Mouse (Mus musculus) forebrain, postnatal 0 days (tissue): ENCODE data around the gene Gpr183. TPM values are rescaled to one million over a fixed set of nuclear protein-coding genes. Genes with fewer than 3 reads are reported as not detected.

ENCODE experiments used
- ATAC-seq: fragments of 200-750 bp; cut with Nextera tagmentation; 2 replicates; pipeline ENCODE4 v1.8.0; 2017; ENCODE audit warnings: mild to moderate bottlenecking, moderate library complexity
- DNase-seq: peaks from one replicate; pipeline ENCODE4 v3.0.0-alpha.2; 2015
- H3K27ac ChIP-seq: fragments of 300-500 bp; sonication (generic); 2 replicates; pipeline ENCODE4 v1.5.1; 2014; ENCODE audit warnings: low read depth, mild to moderate bottlenecking, antibody characterized with exemption, low read length, moderate library complexity, mixed read lengths
- H3K27me3 ChIP-seq: fragments of 300-500 bp; sonication (generic); 2 replicates; pipeline ENCODE4 v1.6.1; 2014; ENCODE audit warnings: mild to moderate bottlenecking, low read length, mixed read lengths; ENCODE audit not compliant: insufficient read depth
- H3K36me3 ChIP-seq: fragments of 300-500 bp; sonication (generic); 2 replicates; pipeline ENCODE4 v1.6.1; 2014; ENCODE audit warnings: mild to moderate bottlenecking, moderate library complexity; ENCODE audit not compliant: insufficient read depth
- H3K4me1 ChIP-seq: fragments of 300-500 bp; sonication (generic); 2 replicates; pipeline ENCODE4 v1.6.1; 2014; ENCODE audit warnings: antibody characterized with exemption; ENCODE audit not compliant: insufficient read depth
- H3K4me2 ChIP-seq: fragments of 300-500 bp; sonication (generic); 2 replicates; pipeline ENCODE4 v1.6.1; 2014; ENCODE audit warnings: low read depth, mild to moderate bottlenecking, moderate library complexity
- H3K4me3 ChIP-seq: fragments of 300-500 bp; sonication (generic); 2 replicates; pipeline ENCODE4 v1.5.1; 2014; ENCODE audit warnings: low read depth, low read length, mixed read lengths
- H3K9ac ChIP-seq: fragments of 300-500 bp; sonication (generic); 2 replicates; pipeline ENCODE4 v1.6.1; 2014; ENCODE audit warnings: mild to moderate bottlenecking
- H3K9me3 ChIP-seq: fragments of 300-500 bp; sonication (generic); 2 replicates; pipeline ENCODE4 v1.6.1; 2016; ENCODE audit warnings: low read length
- CTCF ChIP-seq: sonication (generic); IDR thresholded peaks from 2 replicates; pipeline ENCODE4 v1.5.1; 2016; ENCODE audit warnings: antibody characterized with exemption, control low read depth, low read depth
- WGBS: fragments of 180-500 bp; shearing (Covaris S2); extraction: QIAGEN DNeasy Blood & Tissue Kit; methylation state at CpG from one replicate; pipeline ENCODE4 v1.1.7; 2014; 5-methylcytosine and 5-hydroxymethylcytosine counted together
- polyA plus RNA-seq: library from polyadenylated mRNA; unstranded; fragments of >200 nt; fragmentation: Nextera tagmentation; extraction: Ambion mirVana; gene quantifications from 2 replicates; pipeline ENCODE4 v1.2.1, GENCODE M21; 2015
- total RNA-seq: library from RNA; depleted of rRNA; stranded (reverse); fragments of >200 nt; gene quantifications from 2 replicates; pipeline ENCODE4 v1.2.3, GENCODE M21; 2014

Gene Gpr183
- total and polyA plus RNA-seq, 2 experiments from 2014 or later: 0.52 to 0.74 TPM

GRCm38 (mm10) chr14:121961496-121962127 lies 3.4 kb downstream of the Gpr183 start:
- 82% methylated on average over 12 of the region's 12 CpGs for WGBS
- DNase-seq (no peak), ATAC-seq (no peak)
- H3K27me3 ChIP-seq: no peaks in the 10 kb centered on the region
- TF ChIP-seq CTCF: no peak
- no peaks in the 10 kb centered on the region for H3K9me3 ChIP-seq
- no peak overlapping the region for H3K4me2 ChIP-seq
- no peaks in the 10 kb centered on the region for H3K36me3 ChIP-seq
- no peaks in the 10 kb centered on the region for H3K4me1 ChIP-seq
- H3K27ac ChIP-seq: 0 out of 2 replicates have a peak overlapping the region, but pooled peaks have one; percentile 21
- no peak overlapping the region for H3K9ac ChIP-seq
- no peak overlapping the region for H3K4me3 ChIP-seq

- no peak for DNase-seq
- Histone ChIP-seq H3K9me3 (no peaks in the 10 kb centered on the region), H3K36me3 (no peaks in the 10 kb centered on the region), H3K27ac (no peak overlapping the region), H3K4me3 (no peak overlapping the region), H3K4me1 (no peaks in the 10 kb centered on the region), H3K27me3 (no peaks in the 10 kb centered on the region), H3K9ac (no peak overlapping the region), H3K4me2 (no peak overlapping the region)
- no peak for ATAC-seq
- no peak for TF ChIP-seq CTCF
- 64% methylated on average over 6 of the region's 6 CpGs for WGBS
Observed at GRCm38 (mm10) chr14:121960997-121961396, 4.0 kb downstream of the Gpr183 start.

GRCm38 (mm10) chr14:121960531-121960930 lies 4.5 kb downstream of the Gpr183 start:
- H3K4me2 ChIP-seq: no peak overlapping the region
- TF ChIP-seq CTCF: no peak
- no peak for ATAC-seq
- no peaks in the 10 kb centered on the region for H3K4me1 ChIP-seq
- no peaks in the 10 kb centered on the region for H3K9me3 ChIP-seq
- H3K27me3 ChIP-seq: no peaks in the 10 kb centered on the region
- H3K9ac ChIP-seq: no peak overlapping the region
- H3K27ac ChIP-seq: no peak overlapping the region
- H3K36me3 ChIP-seq: no peaks in the 10 kb centered on the region
- no peak overlapping the region for H3K4me3 ChIP-seq
- no peak for DNase-seq
- WGBS: 81% methylated on average over 2 of the region's 2 CpGs

GRCm38 (mm10) chr14:121960031-121960430 lies 5.0 kb downstream of the Gpr183 start:
- no peak for DNase-seq
- Histone ChIP-seq H3K36me3 (no peaks in the 10 kb centered on the region), H3K9ac (no peak overlapping the region), H3K27ac (no peak overlapping the region), H3K27me3 (no peaks in the 10 kb centered on the region), H3K4me1 (no peaks in the 10 kb centered on the region), H3K4me3 (no peak overlapping the region), H3K9me3 (no peaks in the 10 kb centered on the region), H3K4me2 (no peak overlapping the region)
- WGBS: 92% methylated on average over 4 of the region's 4 CpGs
- ATAC-seq: no peak
- no peak for TF ChIP-seq CTCF

DNA sequence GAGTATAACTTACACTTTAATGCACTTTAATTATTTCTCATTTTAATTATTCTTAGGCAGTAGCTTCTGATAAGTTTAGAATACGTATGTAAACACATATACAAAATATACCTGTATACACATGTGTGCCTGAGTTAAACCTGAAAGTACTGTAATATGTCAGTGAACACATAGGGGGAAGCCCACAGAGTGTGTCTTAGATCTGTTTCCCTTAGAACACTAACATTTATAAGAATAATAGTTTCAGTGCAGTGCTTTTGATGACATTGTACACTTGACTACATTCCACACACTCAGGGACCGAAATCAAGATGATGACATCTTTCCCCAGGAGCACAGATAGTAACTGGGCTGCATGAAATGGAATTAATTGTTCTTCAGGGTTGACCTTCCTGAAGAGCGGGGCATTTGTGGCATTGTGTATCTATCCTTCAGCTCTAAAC lies 5.4 kb downstream of the Gpr183 start:
- Histone ChIP-seq H3K27ac (no peak overlapping the region), H3K4me3 (no peak overlapping the region), H3K9ac (no peak overlapping the region), H3K27me3 (no peaks in the 10 kb centered on the region), H3K4me2 (no peak overlapping the region), H3K9me3 (no peaks in the 10 kb centered on the region), H3K4me1 (no peaks in the 10 kb centered on the region), H3K36me3 (no peaks in the 10 kb centered on the region)
- ATAC-seq (no peak), DNase-seq (no peak)
- TF ChIP-seq CTCF: no peak
- WGBS: 97% methylated on average over 3 of the region's 3 CpGs

DNA sequence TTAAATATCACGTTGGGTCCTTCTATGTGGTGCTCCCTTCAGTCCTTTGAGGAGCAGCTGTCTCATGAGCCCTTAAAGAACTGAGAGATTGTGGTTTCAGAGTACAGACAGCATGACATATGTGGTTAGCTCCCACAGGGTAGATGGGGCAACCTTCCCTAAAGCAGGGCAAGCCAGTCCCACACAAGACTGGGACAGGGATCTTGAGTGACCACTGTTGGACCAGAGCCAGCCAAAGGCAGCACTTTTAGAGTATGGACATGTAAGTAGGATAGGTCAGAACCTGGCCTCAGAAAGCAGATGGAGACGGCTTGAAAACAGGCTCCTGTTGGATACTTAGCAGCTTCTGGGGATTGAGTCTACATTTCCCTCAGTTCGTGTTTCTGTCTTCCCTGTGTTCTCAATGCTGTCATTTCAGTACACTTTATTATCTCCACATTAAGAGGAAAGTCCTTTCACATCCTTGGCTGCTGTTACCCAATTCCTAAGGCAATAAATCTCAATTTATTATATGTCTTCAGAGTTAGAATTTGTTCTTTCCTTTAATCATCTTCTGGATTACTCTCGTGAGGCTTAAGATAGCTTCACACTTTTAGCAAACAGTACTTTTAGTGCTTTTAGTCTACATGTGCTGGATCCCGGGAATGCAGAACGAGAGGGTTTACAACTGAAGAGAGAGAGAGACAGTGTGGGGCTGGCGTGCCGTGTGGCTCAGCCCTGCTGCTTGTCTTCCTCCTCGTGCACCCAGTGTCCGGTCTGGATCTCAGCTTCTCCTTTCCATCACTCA lies 6.1 kb downstream of the Gpr183 start:
- Histone ChIP-seq H3K27ac (no peak overlapping the region), H3K9ac (no peak overlapping the region), H3K27me3 (no peaks in the 10 kb centered on the region), H3K4me2 (no peak overlapping the region), H3K36me3 (0 out of 2 replicates have a peak, but pooled peaks cover 4% of the 10 kb centered on the region), H3K9me3 (no peaks in the 10 kb centered on the region), H3K4me3 (no peak overlapping the region), H3K4me1 (no peaks in the 10 kb centered on the region)
- no peak for TF ChIP-seq CTCF
- no peak for DNase-seq
- ATAC-seq: no peak
- 86% methylated on average over 10 of the region's 10 CpGs for WGBS
